Mouse (Mus musculus) brown adipose tissue, adult 24 weeks (tissue): ENCODE measurements around the gene Olfr722. TPM values are rescaled to one million over a fixed set of nuclear protein-coding genes. Genes with fewer than 3 reads are reported as not detected.
"Not testable (repeated sequence)": the region's sequence is repeated elsewhere in the genome, so short reads cannot be mapped to it uniquely, and the experiment has no call there.

Source experiments
- H3K27ac ChIP-seq: fragments of 200-500 bp; replicated peaks from 2 replicates; pipeline ENCODE4 v1.5.1; 2012; ENCODE audit warnings: low read depth, mild to moderate bottlenecking, low read length
- H3K4me1 ChIP-seq: fragments of 200-500 bp; 2 replicates; pipeline ENCODE4 v1.6.1; 2012; ENCODE audit warnings: low read length, mixed read lengths; ENCODE audit not compliant: control insufficient read depth, insufficient read depth, insufficient read length
- H3K4me3 ChIP-seq: fragments of 200-500 bp; 2 replicates; pipeline ENCODE4 v1.5.1; 2012; ENCODE audit warnings: low read depth, mild to moderate bottlenecking, low read length, moderate library complexity; ENCODE audit not compliant: insufficient read depth
- polyA plus RNA-seq: library from polyadenylated mRNA; stranded (reverse); fragments of >200 nt; gene quantifications from 2 replicates; pipeline ENCODE4 v1.2.4, GENCODE M21; 2012; ENCODE audit not compliant: missing spikeins, insufficient read depth, insufficient read length

Gene Olfr722
- polyA plus RNA-seq = not detected in 2 replicates

GRCm38 (mm10) chr14:49901899-49902298, at the start of gene Olfr722:
Gene Olfr722, minus strand, starts transcription at chr14:49901999.
- Histone ChIP-seq H3K4me3 (no peak within 1 kb of the TSS), H3K27ac (no peak within 1 kb of the TSS), H3K4me1 (no peaks in the 10 kb centered on the region)

- H3K4me3 ChIP-seq, H3K4me1 ChIP-seq, H3K27ac ChIP-seq: not testable (repeated sequence)
Measured at GRCm38 (mm10) chr14:49931687-49932086, 29.9 kb upstream of the Olfr722 start, which contains the start of gene Olfr723. Gene Olfr723, minus strand, starts transcription at chr14:49931787.

GRCm38 (mm10) chr14:49860387-49860786, 41.4 kb downstream of the Olfr722 start:
- Histone ChIP-seq H3K4me1 (no peaks in the 10 kb centered on the region), H3K27ac (no peak overlapping the region), H3K4me3 (no peak overlapping the region)

Other genes with a start within 250 kb of the Olfr722 start
- gene Armh4, start 118.6 kb downstream of the Olfr722 start, polyA plus RNA-seq = 0.25 and 0.44 TPM in 2 replicates
- gene Olfr723, start 29.8 kb upstream of the Olfr722 start, polyA plus RNA-seq = not detected in 2 replicates
- gene Olfr724, start 61.3 kb upstream of the Olfr722 start, polyA plus RNA-seq = not detected in 2 replicates
- not detected in 2 replicates for gene Olfr725, start 138.4 kb upstream of the Olfr722 start, polyA plus RNA-seq
- not detected in 2 replicates for gene Olfr726, start 189.0 kb upstream of the Olfr722 start, polyA plus RNA-seq
- not detected in 2 replicates for gene Olfr727, start 221.2 kb upstream of the Olfr722 start, polyA plus RNA-seq
- gene Olfr728, start 240.7 kb upstream of the Olfr722 start, polyA plus RNA-seq = not detected in 2 replicates